Mouse (Mus musculus) MEL (cell line): ENCODE measurements around the gene Cox7a2. TPM values are rescaled to one million over a fixed set of nuclear protein-coding genes. Genes with fewer than 3 reads are reported as not detected.

Source experiments
- DNase-seq: peaks from one replicate; pipeline ENCODE4 v3.0.0; 2011; ENCODE audit warnings: low read depth, low spot score
- H3K27ac ChIP-seq: 2 replicates; pipeline ENCODE4 v1.5.1; 2012; ENCODE audit warnings: low read depth, mild to moderate bottlenecking, control low read depth, low read length, moderate library complexity; ENCODE audit not compliant: control insufficient read depth
- H3K27me3 ChIP-seq, 2 experiments: fragments of 150-350 bp in 1 of 2; sonication (generic) in 1 of 2; 2 replicates each; pipeline ENCODE4 v1.6.1; 2012; ENCODE audit warnings: low read length in 2 of 2, mild to moderate bottlenecking in 2 of 2, improper control_type of control experiment in 1 of 2, moderate library complexity in 1 of 2; ENCODE audit not compliant: insufficient read depth in 2 of 2, control insufficient read depth in 1 of 2
- H3K36me3 ChIP-seq, 2 experiments: 2 replicates each; pipeline ENCODE4 v1.6.1; 2012 to 2014; ENCODE audit warnings: low read length in 2 of 2, improper control_type of control experiment in 1 of 2, inconsistent platforms in 1 of 2, mild to moderate bottlenecking in 1 of 2; ENCODE audit not compliant: insufficient read depth in 2 of 2, control insufficient read depth in 1 of 2
- H3K4me1 ChIP-seq, 2 experiments: fragments of 150-350 bp in 1 of 2; sonication (generic) in 1 of 2; 2 replicates each; pipeline ENCODE4 v1.6.1; 2012; ENCODE audit warnings: low read length in 2 of 2, improper control_type of control experiment in 1 of 2, mild to moderate bottlenecking in 1 of 2; ENCODE audit not compliant: insufficient read depth in 2 of 2, control insufficient read depth in 1 of 2
- H3K4me3 ChIP-seq, 2 experiments: fragments of 150-350 bp in 1 of 2; sonication (generic) in 1 of 2; 2 replicates each; pipeline ENCODE4 v1.5.1; 2012; ENCODE audit warnings: low read depth in 2 of 2, low read length in 2 of 2, mild to moderate bottlenecking in 2 of 2, moderate library complexity in 2 of 2, control low read depth in 1 of 2, improper control_type of control experiment in 1 of 2; ENCODE audit not compliant: control insufficient read depth in 1 of 2, insufficient read depth in 1 of 2
- H3K79me2 ChIP-seq: 2 replicates; pipeline ENCODE4 v1.6.1; 2012; ENCODE audit warnings: mild to moderate bottlenecking, low read length, moderate library complexity; ENCODE audit not compliant: control insufficient read depth, poor library complexity, insufficient read depth
- H3K9ac ChIP-seq: 2 replicates; pipeline ENCODE4 v1.6.1; 2012; ENCODE audit warnings: low read depth, mild to moderate bottlenecking, control low read depth, low read length, moderate library complexity; ENCODE audit not compliant: control insufficient read depth, poor library complexity, severe bottlenecking
- H3K9me3 ChIP-seq: fragments of 150-350 bp; sonication (generic); replicated peaks from 2 replicates; pipeline ENCODE4 v1.6.1; 2012; ENCODE audit warnings: mild to moderate bottlenecking, low read length, improper control_type of control experiment, moderate library complexity; ENCODE audit not compliant: insufficient read depth
- BHLHE40 ChIP-seq: IDR thresholded peaks from 2 replicates; pipeline ENCODE4 v1.6.1; 2012; ENCODE audit warnings: low read depth, mild to moderate bottlenecking, inconsistent platforms, low read length, improper control_type of control experiment, borderline replicate concordance
- CTCF ChIP-seq, 3 experiments: IDR thresholded peaks in 2 of 3; conservative IDR thresholded peaks in 1 of 3; 2 replicates each; pipeline ENCODE4 v1.5.1; 2011 to 2012; ENCODE audit warnings: low read length in 3 of 3, low read depth in 2 of 3, mild to moderate bottlenecking in 2 of 3, improper control_type of control experiment in 1 of 3, inconsistent platforms in 1 of 3, mixed read lengths in 1 of 3, moderate library complexity in 1 of 3; ENCODE audit not compliant: control insufficient read depth in 1 of 3, insufficient read depth in 1 of 3, poor library complexity in 1 of 3, severe bottlenecking in 1 of 3
- EP300 ChIP-seq, 2 experiments: IDR thresholded peaks; 2 replicates each; pipeline ENCODE4 v1.6.1; 2011; ENCODE audit warnings: improper control_type of control experiment in 2 of 2, low read length in 2 of 2, low read depth in 1 of 2, mild to moderate bottlenecking in 1 of 2
- ETS1 ChIP-seq: IDR thresholded peaks from 2 replicates; pipeline ENCODE4 v1.6.1; 2012; ENCODE audit warnings: low read depth, mild to moderate bottlenecking, inconsistent platforms, low read length, improper control_type of control experiment, moderate library complexity
- GABPA ChIP-seq: IDR thresholded peaks from 2 replicates; pipeline ENCODE4 v1.6.1; 2012; ENCODE audit warnings: low read depth, mild to moderate bottlenecking, inconsistent platforms, low read length, improper control_type of control experiment, moderate library complexity
- JUND ChIP-seq: IDR thresholded peaks from 2 replicates; pipeline ENCODE4 v1.6.1; 2011; ENCODE audit warnings: low read depth, mild to moderate bottlenecking, improper control_type of control experiment, low read length
- KAT2A ChIP-seq: conservative IDR thresholded peaks from 2 replicates; pipeline ENCODE4 v1.6.1; 2012; ENCODE audit warnings: low read depth, low read length, improper control_type of control experiment, inconsistent platforms
- MAZ ChIP-seq: IDR thresholded peaks from 2 replicates; pipeline ENCODE4 v1.6.1; 2012; ENCODE audit warnings: low read depth, mild to moderate bottlenecking, inconsistent platforms, low read length, improper control_type of control experiment
- MYB ChIP-seq: IDR thresholded peaks from 2 replicates; pipeline ENCODE4 v1.6.1; 2011; ENCODE audit warnings: mild to moderate bottlenecking, low read depth, low read length, improper control_type of control experiment
- MYC ChIP-seq: IDR thresholded peaks from 2 replicates; pipeline ENCODE4 v1.6.1; 2011; ENCODE audit warnings: low read depth, mild to moderate bottlenecking, low read length, improper control_type of control experiment, moderate library complexity
- NRF1 ChIP-seq: IDR thresholded peaks from 2 replicates; pipeline ENCODE4 v1.6.1; 2014; ENCODE audit warnings: low read depth, mild to moderate bottlenecking, inconsistent platforms, low read length, improper control_type of control experiment, moderate library complexity; ENCODE audit not compliant: poor library complexity, insufficient read depth, severe bottlenecking
- RAD21 ChIP-seq: IDR thresholded peaks from 2 replicates; pipeline ENCODE4 v1.6.1; 2011; ENCODE audit warnings: mild to moderate bottlenecking, low read depth, low read length, improper control_type of control experiment
- SIN3A ChIP-seq: IDR thresholded peaks from 2 replicates; pipeline ENCODE4 v1.6.1; 2012; ENCODE audit warnings: low read length, improper control_type of control experiment, inconsistent platforms
- SMC3 ChIP-seq: IDR thresholded peaks from 2 replicates; pipeline ENCODE4 v1.6.1; 2011; ENCODE audit warnings: low read depth, low read length, improper control_type of control experiment
- TAL1 ChIP-seq: IDR thresholded peaks from 2 replicates; pipeline ENCODE4 v1.6.1; 2012; ENCODE audit warnings: mild to moderate bottlenecking, inconsistent platforms, low read length, moderate library complexity, mixed read lengths
- TCF12 ChIP-seq: IDR thresholded peaks from 2 replicates; pipeline ENCODE4 v1.6.1; 2014; ENCODE audit warnings: low read depth, mild to moderate bottlenecking, inconsistent platforms, low read length, improper control_type of control experiment, moderate library complexity
- UBTF ChIP-seq: IDR thresholded peaks from 2 replicates; pipeline ENCODE4 v1.6.1; 2012; ENCODE audit warnings: low read depth, mild to moderate bottlenecking, inconsistent platforms, low read length, improper control_type of control experiment, moderate library complexity, borderline replicate concordance; ENCODE audit not compliant: insufficient read depth
- USF1 ChIP-seq: IDR thresholded peaks from 2 replicates; pipeline ENCODE4 v1.6.1; 2014; ENCODE audit warnings: low read depth, mild to moderate bottlenecking, inconsistent platforms, low read length, improper control_type of control experiment, moderate library complexity
- ZC3H11A ChIP-seq: IDR thresholded peaks from 2 replicates; pipeline ENCODE4 v1.6.1; 2012; ENCODE audit warnings: low read depth, mild to moderate bottlenecking, inconsistent platforms, low read length, improper control_type of control experiment
- ZMIZ1 ChIP-seq: IDR thresholded peaks from 2 replicates; pipeline ENCODE4 v1.6.1; 2012; ENCODE audit warnings: low read depth, mild to moderate bottlenecking, inconsistent platforms, low read length, improper control_type of control experiment, moderate library complexity
- ZNF384 ChIP-seq: IDR thresholded peaks from 2 replicates; pipeline ENCODE4 v1.6.1; 2012; ENCODE audit warnings: low read depth, mild to moderate bottlenecking, inconsistent platforms, low read length, improper control_type of control experiment
- polyA plus RNA-seq, 2 experiments: library from polyadenylated mRNA; stranded (reverse) in 1 of 2; unstranded in 1 of 2; fragments of >175 nt in 1 of 2; fragments of >200 nt in 1 of 2; gene quantifications; 2 replicates each; pipeline versions ENCODE4 v1.2.1 to v1.2.4; 2012; ENCODE audit warnings: low replicate concordance in 2 of 2, low read depth in 1 of 2; ENCODE audit not compliant: insufficient read length in 2 of 2, insufficient read depth in 1 of 2, missing spikeins in 1 of 2
- total RNA-seq: library from RNA; depleted of rRNA; stranded (reverse); fragments of 300-350 nt; gene quantifications from 2 replicates; pipeline ENCODE4 v1.2.3, GENCODE M21; 2012

Gene Cox7a2
- total and polyA plus RNA-seq, 3 experiments: 381 to 393 TPM; not detected in 1

GRCm38 (mm10) chr9:79809411-79809810 is 49.7 kb upstream of the Cox7a2 start:
- no peaks in the 10 kb centered on the region for H3K27me3 ChIP-seq
- H3K9ac ChIP-seq: no peak overlapping the region
- peak; percentile 26 for DNase-seq
- no peaks in the 10 kb centered on the region for H3K9me3 ChIP-seq
- TF ChIP-seq BHLHE40: no peak
- TF ChIP-seq CTCF (IDR thresholded peaks at IDR 0.05 in 2 of 3, conservative IDR thresholded peaks at IDR 0.05 in 1 of 3; ENCODE audit: control insufficient read depth in 1 of 3, insufficient read depth in 1 of 3, low read depth in 2 of 3, low read length in 3 of 3, poor library complexity in 1 of 3, severe bottlenecking in 1 of 3): no peak
- TF ChIP-seq ETS1: peak; percentile 19; the same call in 1 of the 2 replicates
- TF ChIP-seq EP300 (IDR thresholded peaks at IDR 0.05; ENCODE audit: low read depth in 1 of 2, low read length in 2 of 2): peak in 1 of 2 experiments; percentile 13; a peak in 1 of 4 replicates
- TF ChIP-seq RAD21: no peak
- H3K36me3 ChIP-seq: peaks cover 0 to 26% of the 10 kb centered on the region in 2 experiments; a peak in 2 of 4 replicates
- H3K27ac ChIP-seq: no peak overlapping the region
- H3K4me3 ChIP-seq: peak overlapping the region; percentile 5 to 36; a peak in 2 of 4 replicates
- no peaks in the 10 kb centered on the region for H3K79me2 ChIP-seq
- H3K4me1 ChIP-seq: peaks cover 3 to 16% of the 10 kb centered on the region in 2 experiments

DNA sequence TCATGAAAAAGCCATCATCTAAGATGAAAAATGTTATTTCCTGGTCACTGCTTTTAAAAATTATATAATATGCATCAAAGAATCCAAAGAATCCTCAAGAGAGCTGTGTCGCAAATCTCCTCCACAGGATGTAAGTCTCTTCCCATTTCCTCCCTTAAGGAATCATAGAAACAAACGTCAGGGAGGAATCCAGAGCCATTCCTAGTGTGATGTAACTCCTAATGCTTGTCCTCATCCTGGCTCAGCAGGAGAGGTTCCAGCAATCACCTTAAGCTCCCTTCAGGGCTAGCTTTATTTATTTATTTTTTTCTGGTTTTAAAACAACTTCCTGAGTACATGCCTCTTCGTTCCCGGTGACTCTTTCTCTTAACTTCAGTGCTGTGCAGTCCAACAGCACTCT is 47.5 kb upstream of the Cox7a2 start:
- Histone ChIP-seq H3K27ac (no peak overlapping the region), H3K79me2 (no peaks in the 10 kb centered on the region), H3K27me3 (no peaks in the 10 kb centered on the region; a peak in 1 of 4 replicates), H3K9me3 (no peaks in the 10 kb centered on the region), H3K36me3 (peaks cover 0 to 26% of the 10 kb centered on the region in 2 experiments; a peak in 2 of 4 replicates), H3K4me1 (peaks cover 3 to 16% of the 10 kb centered on the region in 2 experiments), H3K4me3 (no peak overlapping the region), H3K9ac (no peak overlapping the region)
- DNase-seq: no peak
- TF ChIP-seq SIN3A (no peak), ETS1 (no peak), TCF12 (no peak), MAZ (no peak)

DNA sequence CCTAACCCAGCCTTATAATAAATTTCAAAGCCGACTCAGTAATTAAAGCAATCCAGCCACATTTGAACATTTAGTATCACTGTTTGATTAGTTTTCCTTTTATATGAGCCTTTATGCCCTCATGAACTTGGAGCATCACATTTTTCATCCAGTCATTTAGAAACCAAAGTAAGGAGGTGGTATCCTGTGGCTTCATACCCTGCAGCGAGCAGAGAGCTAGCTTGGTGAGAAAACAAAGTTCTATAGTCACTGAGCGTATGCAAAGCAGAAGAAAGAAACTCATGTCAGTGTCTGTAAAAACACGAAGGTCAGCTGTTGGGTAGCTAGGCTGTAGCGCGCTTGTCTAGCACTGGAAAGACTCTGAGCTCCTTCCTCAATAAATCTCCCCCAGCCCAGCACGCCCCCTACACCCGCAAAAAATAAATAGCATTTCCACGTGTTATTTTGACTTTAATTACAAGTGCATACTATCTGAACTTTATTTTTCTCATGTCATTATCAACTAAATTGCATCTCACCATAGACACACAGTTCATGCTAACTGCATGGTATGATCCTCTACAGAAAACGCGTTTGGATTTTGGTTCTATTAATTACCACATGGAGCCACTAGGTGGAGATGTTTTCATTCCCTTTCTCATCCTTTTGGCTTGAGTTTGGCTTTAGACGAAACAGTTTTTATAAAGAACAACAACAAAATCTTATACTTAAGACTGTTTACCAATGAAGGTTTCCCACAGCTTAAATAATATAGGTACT is 46.8 kb upstream of the Cox7a2 start:
- Histone ChIP-seq H3K27me3 (no peaks in the 10 kb centered on the region; a peak in 1 of 4 replicates), H3K9ac (no peak overlapping the region), H3K27ac (no peak overlapping the region), H3K9me3 (no peaks in the 10 kb centered on the region), H3K4me3 (no peak overlapping the region), H3K79me2 (no peaks in the 10 kb centered on the region), H3K36me3 (peaks cover 0 to 26% of the 10 kb centered on the region in 2 experiments; a peak in 2 of 4 replicates), H3K4me1 (peaks cover 3 to 16% of the 10 kb centered on the region in 2 experiments)
- peak; percentile 73 for DNase-seq
- TF ChIP-seq UBTF: no peak
- peak; percentile 93 for TF ChIP-seq SMC3
- TF ChIP-seq MAZ: no peak
- no peak for TF ChIP-seq MYB
- peak; percentile 53; the same call in 1 of the 2 replicates for TF ChIP-seq ZNF384
- TF ChIP-seq NRF1: no peak
- no peak for TF ChIP-seq BHLHE40
- TF ChIP-seq KAT2A: no peak
- peak; percentile 84 for TF ChIP-seq ZC3H11A
- no peak for TF ChIP-seq TAL1
- TF ChIP-seq ZMIZ1: no peak
- TF ChIP-seq RAD21: peak; percentile 92
- TF ChIP-seq GABPA: no peak
- TF ChIP-seq MYC: peak; percentile 42; the same call in 1 of the 2 replicates
- no peak for TF ChIP-seq USF1
- TF ChIP-seq CTCF (IDR thresholded peaks at IDR 0.05 in 2 of 3, conservative IDR thresholded peaks at IDR 0.05 in 1 of 3; ENCODE audit: control insufficient read depth in 1 of 3, insufficient read depth in 1 of 3, low read depth in 2 of 3, low read length in 3 of 3, poor library complexity in 1 of 3, severe bottlenecking in 1 of 3): peak in 2 of 3 experiments; percentile 60 to 88; a peak in 4 of 6 replicates
- no peak for TF ChIP-seq JUND
